Mouse (Mus musculus): ENCODE results near the gene Agtr1b. TPM values are rescaled to one million over a fixed set of nuclear protein-coding genes. Genes with fewer than 3 reads are reported as not detected.

Gene Agtr1b
- polyA plus RNA-seq, 1 experiment from 2014 or later, result 0.27 TPM

DNA sequence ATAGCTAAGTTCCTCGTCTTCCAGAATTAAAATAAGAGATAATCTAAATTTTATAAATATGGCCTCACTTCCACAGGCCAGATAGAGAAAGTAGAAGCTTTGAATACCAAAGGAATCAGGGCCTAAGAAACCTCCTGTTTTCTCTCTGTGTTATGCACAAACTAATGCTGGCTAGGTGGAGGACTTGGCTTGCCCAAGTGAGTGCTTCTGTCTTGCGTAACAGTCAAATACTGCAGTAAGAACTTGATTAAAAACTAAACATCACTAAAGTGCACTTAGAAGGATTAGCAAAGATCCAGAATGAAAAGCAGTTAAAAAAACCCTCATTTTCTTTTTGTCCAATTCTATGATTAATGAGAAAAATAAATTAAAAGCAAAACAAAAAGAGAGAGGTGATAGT lies 78.2 kb downstream of the Agtr1b start:
- H3K27me3 ChIP-seq, result no peaks in the 10 kb centered on the region
- no peak overlapping the region for H3K4me3 ChIP-seq
- no peak for ATAC-seq (ENCODE audit: low FRiP score)
- no peak overlapping the region for H3K4me2 ChIP-seq
- H3K4me1 ChIP-seq (replicated peaks), result no peaks in the 10 kb centered on the region
- no peak overlapping the region for H3K27ac ChIP-seq
- WGBS, result 93% methylated on average over 2 of the region's 2 CpGs
- no peak overlapping the region for H3K9ac ChIP-seq
- no peaks in the 10 kb centered on the region for H3K9me3 ChIP-seq
- no peaks in the 10 kb centered on the region for H3K36me3 ChIP-seq

DNA sequence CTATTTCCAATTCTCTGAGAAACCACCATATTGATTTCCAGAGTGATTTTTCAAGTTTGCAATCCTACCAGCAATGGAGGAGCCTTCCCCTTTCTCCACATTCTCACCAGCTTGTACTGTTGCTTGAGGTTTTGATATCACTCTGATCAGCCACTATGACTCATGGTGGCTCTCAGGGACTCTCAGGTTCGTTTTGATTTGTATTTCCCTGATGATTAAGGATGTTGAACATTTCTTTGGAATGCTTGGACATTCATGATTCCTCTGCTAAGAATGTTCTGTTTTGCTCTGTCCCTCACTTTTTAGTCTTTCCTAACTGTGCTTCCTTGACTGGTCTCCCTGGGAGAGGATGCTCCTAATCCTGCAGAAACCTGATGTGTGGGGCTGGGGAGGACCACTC lies 85.2 kb downstream of the Agtr1b start:
- Histone ChIP-seq H3K36me3 (no peaks in the 10 kb centered on the region), H3K4me3 (no peak overlapping the region), H3K4me2 (no peak overlapping the region), H3K4me1 (replicated peaks) (no peaks in the 10 kb centered on the region), H3K9ac (no peak overlapping the region), H3K27ac (no peak overlapping the region), H3K9me3 (no peaks in the 10 kb centered on the region), H3K27me3 (no peaks in the 10 kb centered on the region)
- no peak for ATAC-seq (ENCODE audit: low FRiP score)
- 73% methylated on average over 1 of the region's 1 CpGs for WGBS

DNA sequence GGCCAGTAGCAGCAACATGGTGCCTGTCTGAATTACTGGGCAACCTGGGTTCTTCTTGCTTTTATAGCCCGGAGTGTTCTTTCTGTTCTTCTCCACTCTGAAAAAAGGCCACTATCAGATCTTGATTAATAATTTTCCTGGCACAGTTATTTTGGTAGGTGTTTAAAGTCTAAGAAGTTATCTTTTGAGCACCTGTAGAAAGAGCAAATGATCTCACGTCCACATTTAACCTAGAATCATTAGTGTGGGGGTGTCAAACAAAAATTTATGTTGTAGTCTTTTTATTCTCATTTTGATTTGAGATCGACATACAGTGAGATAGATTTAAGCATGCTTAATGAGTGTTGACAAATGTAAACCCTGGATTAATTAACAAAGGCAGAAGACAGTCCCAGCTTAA lies 91.3 kb downstream of the Agtr1b start, which contains the start of gene Cpb1:
TSS of gene Cpb1 (minus strand) at position 101 of the 400 bp plus-strand sequence.
- ATAC-seq (ENCODE audit: low FRiP score), result no peak
- no peaks in the 10 kb centered on the region for H3K27me3 ChIP-seq
- no peak within 1 kb of the TSS for H3K4me3 ChIP-seq
- no peaks in the 10 kb centered on the region for H3K4me1 ChIP-seq (replicated peaks)
- H3K36me3 ChIP-seq, result no peaks in the 10 kb centered on the region
- H3K9me3 ChIP-seq, result no peaks in the 10 kb centered on the region
- H3K4me2 ChIP-seq, result no peak within 1 kb of the TSS
- H3K9ac ChIP-seq, result no peak within 1 kb of the TSS
- 92% methylated on average over 3 of the region's 3 CpGs for WGBS
- H3K27ac ChIP-seq, result no peak within 1 kb of the TSS

Other genes with a start within 250 kb of the Agtr1b start
- gene Gyg, start 211.9 kb downstream of the Agtr1b start, polyA plus RNA-seq (2015; fragmentation: Nextera tagmentation; extraction: Ambion mirVana), result 34.8 and 37.4 TPM in 2 replicates
- gene Cpa3, start 125.0 kb downstream of the Agtr1b start, polyA plus RNA-seq (2015; fragmentation: Nextera tagmentation; extraction: Ambion mirVana), result 0.18 and 0.45 TPM in 2 replicates
- gene Cpb1, start 91.4 kb downstream of the Agtr1b start, polyA plus RNA-seq (2015; fragmentation: Nextera tagmentation; extraction: Ambion mirVana), result 0.12 and 0.18 TPM in 2 replicates

All from hindbrain, embryonic 13.5 days (tissue).